Mouse (Mus musculus) forebrain, embryonic 11.5 days (tissue): ENCODE data around the gene Cstad. TPM values are rescaled to one million over a fixed set of nuclear protein-coding genes. Genes with fewer than 3 reads are reported as not detected.
A peak's percentile ranks its signal among the peaks of the same experiment; 100 is the strongest.

Source experiments
- ATAC-seq: fragments of 200-750 bp; cut with Nextera tagmentation; replicated peaks from 2 replicates; pipeline ENCODE4 v1.8.0; 2017; ENCODE audit warnings: moderate TSS enrichment; ENCODE audit not compliant: low FRiP score
- DNase-seq: peaks from one replicate; pipeline ENCODE4 v3.0.0-alpha.2; 2017; ENCODE audit warnings: low spot score
- H3K27ac ChIP-seq: fragments of 300-500 bp; sonication (generic); 2 replicates; pipeline ENCODE4 v1.5.1; 2014; ENCODE audit warnings: low read depth, low read length
- H3K27me3 ChIP-seq: fragments of 300-500 bp; sonication (generic); 2 replicates; pipeline ENCODE4 v1.6.1; 2014; ENCODE audit warnings: mild to moderate bottlenecking, low read length, mixed read lengths; ENCODE audit not compliant: control insufficient read depth, insufficient read depth
- H3K36me3 ChIP-seq: fragments of 300-500 bp; sonication (generic); 2 replicates; pipeline ENCODE4 v1.6.1; 2014; ENCODE audit warnings: mild to moderate bottlenecking, low read length, moderate library complexity, mixed read lengths; ENCODE audit not compliant: control insufficient read depth, insufficient read depth
- H3K4me1 ChIP-seq: fragments of 300-500 bp; sonication (generic); replicated peaks from 2 replicates; pipeline ENCODE4 v1.6.1; 2014; ENCODE audit warnings: low read length, mixed read lengths; ENCODE audit not compliant: control insufficient read depth, insufficient read depth
- H3K4me2 ChIP-seq: fragments of 300-500 bp; sonication (generic); 2 replicates; pipeline ENCODE4 v1.6.1; 2014; ENCODE audit warnings: low read depth, mild to moderate bottlenecking, low read length, moderate library complexity, mixed read lengths; ENCODE audit not compliant: severe bottlenecking
- H3K4me3 ChIP-seq: fragments of 300-500 bp; sonication (generic); 2 replicates; pipeline ENCODE4 v1.5.1; 2014; ENCODE audit warnings: low read depth, low read length
- H3K9ac ChIP-seq: fragments of 300-500 bp; sonication (generic); 2 replicates; pipeline ENCODE4 v1.6.1; 2014; ENCODE audit warnings: low read length
- H3K9me3 ChIP-seq: fragments of 300-500 bp; sonication (generic); 2 replicates; pipeline ENCODE4 v1.6.1; 2016; ENCODE audit warnings: low read length, mixed read lengths; ENCODE audit not compliant: control insufficient read depth
- WGBS: fragments of 180-500 bp; shearing (Covaris S2); extraction: QIAGEN DNeasy Blood & Tissue Kit; methylation state at CpG from one replicate; pipeline ENCODE4 v1.1.7; 2014; 5-methylcytosine and 5-hydroxymethylcytosine counted together
- polyA plus RNA-seq: library from polyadenylated mRNA; unstranded; fragments of >200 nt; fragmentation: Nextera tagmentation; extraction: Ambion mirVana; gene quantifications from 2 replicates; pipeline ENCODE4 v1.2.1, GENCODE M21; 2014

The Cstad gene
- polyA plus RNA-seq, 1 experiment from 2014 or later = 0.71 TPM

DNA sequence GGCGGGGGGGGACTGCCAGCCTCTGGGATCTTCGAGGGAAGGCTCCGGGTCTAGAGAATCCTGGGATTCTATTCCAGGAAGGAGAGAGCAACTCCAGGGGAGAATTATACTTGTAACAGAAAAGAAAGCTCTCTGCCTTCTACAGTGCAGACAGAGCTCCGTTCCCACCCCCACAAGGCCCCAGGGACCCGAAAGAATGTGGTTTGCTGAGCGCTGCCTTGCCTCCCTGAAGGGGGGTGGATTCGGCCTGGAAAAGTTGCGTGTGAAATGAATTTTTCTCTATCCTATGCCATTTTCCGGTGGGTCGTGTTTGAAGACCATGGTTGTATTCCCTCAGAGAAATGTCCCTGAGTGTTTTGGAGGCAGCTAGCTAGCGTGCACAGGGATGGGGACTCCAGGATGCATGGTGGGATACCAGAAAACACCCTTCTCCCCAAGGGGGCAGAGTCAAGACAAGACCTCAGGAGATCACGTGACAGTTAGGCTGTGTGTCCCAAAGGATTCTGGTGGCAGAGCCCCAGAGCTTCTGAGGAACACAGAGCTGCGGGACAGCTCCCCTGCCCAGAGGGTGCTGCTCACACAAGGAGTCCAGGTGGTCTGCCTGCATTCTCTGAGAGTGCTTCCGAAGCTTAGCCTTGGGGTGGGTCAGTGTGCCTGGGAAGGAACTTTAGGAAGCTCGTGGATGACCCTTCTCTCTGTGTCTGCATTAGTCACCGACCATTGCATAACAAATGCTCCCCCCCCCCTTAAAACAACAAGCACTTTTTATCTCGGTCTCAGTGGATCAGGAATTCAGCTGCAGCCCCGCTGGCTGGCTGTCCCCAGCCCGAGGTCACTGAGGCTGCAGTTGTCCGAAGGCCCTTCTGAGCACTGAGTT is 6.4 kb downstream of the Cstad start:
- WGBS = 18% methylated on average over 19 of the region's 20 CpGs
- H3K9me3 ChIP-seq = no peaks in the 10 kb centered on the region
- no peaks in the 10 kb centered on the region for H3K36me3 ChIP-seq
- H3K9ac ChIP-seq = peak overlapping the region; percentile 17; the same call in 1 of the 2 replicates
- H3K4me2 ChIP-seq = no peak overlapping the region
- H3K4me1 ChIP-seq = peaks cover 30% of the 10 kb centered on the region
- ATAC-seq (no peak), DNase-seq (no peak)
- H3K27ac ChIP-seq = 0 out of 2 replicates have a peak overlapping the region, but pooled peaks have one; percentile 6
- H3K27me3 ChIP-seq = no peaks in the 10 kb centered on the region
- H3K4me3 ChIP-seq = no peak overlapping the region

DNA sequence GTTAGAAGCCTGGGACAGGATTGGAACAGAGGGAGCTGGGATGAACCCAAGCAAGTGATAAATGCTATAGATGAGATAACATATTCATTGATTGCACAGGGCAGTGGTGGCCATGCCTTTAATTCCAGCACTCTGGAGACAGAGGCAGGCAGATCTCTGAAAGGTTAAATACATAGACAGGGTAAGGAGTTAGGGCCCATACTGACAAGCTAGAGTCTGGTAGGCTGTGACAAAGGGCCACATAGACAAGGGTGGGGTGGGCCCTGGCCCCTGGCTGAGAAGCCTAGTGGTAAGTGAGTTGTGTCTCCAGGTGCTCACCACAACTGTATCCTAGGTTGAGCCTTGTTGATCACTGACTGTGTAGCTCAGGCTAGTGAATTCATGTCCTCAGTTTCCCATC is 7.6 kb downstream of the Cstad start:
- DNase-seq (no peak), ATAC-seq (no peak)
- no peak overlapping the region for H3K27ac ChIP-seq
- no peaks in the 10 kb centered on the region for H3K27me3 ChIP-seq
- H3K9me3 ChIP-seq = no peaks in the 10 kb centered on the region
- H3K4me1 ChIP-seq = peaks cover 36% of the 10 kb centered on the region
- no peak overlapping the region for H3K4me3 ChIP-seq
- H3K36me3 ChIP-seq = no peaks in the 10 kb centered on the region
- no peak overlapping the region for H3K4me2 ChIP-seq
- H3K9ac ChIP-seq = no peak overlapping the region

DNA sequence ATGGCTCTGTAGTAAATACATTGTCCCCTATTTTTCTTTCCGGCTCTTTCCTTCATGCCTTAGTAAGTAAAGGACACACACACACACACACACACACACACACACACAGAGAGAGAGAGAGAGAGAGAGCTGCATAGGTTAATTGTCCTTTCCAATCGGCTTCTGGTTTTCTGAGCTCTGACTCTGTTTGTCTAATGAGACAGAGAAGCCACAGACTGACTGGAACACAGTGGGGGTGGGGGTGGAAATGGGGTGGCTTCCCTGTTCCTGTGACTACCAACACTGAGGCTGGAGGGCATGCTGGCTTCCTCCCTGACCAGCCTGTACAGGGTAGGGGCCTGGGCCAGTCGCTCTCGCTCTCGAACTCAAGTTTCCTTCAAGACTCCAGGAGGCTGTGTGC is 8.9 kb downstream of the Cstad start:
- H3K27me3 ChIP-seq = no peaks in the 10 kb centered on the region
- DNase-seq (no peak), ATAC-seq (no peak)
- H3K27ac ChIP-seq = no peak overlapping the region
- no peaks in the 10 kb centered on the region for H3K9me3 ChIP-seq
- no peak overlapping the region for H3K4me2 ChIP-seq
- no peak overlapping the region for H3K9ac ChIP-seq
- H3K4me1 ChIP-seq = peaks cover 38% of the 10 kb centered on the region
- H3K36me3 ChIP-seq = no peaks in the 10 kb centered on the region
- 61% methylated on average over 5 of the region's 5 CpGs for whole genome bisulfite sequencing
- no peak overlapping the region for H3K4me3 ChIP-seq

DNA sequence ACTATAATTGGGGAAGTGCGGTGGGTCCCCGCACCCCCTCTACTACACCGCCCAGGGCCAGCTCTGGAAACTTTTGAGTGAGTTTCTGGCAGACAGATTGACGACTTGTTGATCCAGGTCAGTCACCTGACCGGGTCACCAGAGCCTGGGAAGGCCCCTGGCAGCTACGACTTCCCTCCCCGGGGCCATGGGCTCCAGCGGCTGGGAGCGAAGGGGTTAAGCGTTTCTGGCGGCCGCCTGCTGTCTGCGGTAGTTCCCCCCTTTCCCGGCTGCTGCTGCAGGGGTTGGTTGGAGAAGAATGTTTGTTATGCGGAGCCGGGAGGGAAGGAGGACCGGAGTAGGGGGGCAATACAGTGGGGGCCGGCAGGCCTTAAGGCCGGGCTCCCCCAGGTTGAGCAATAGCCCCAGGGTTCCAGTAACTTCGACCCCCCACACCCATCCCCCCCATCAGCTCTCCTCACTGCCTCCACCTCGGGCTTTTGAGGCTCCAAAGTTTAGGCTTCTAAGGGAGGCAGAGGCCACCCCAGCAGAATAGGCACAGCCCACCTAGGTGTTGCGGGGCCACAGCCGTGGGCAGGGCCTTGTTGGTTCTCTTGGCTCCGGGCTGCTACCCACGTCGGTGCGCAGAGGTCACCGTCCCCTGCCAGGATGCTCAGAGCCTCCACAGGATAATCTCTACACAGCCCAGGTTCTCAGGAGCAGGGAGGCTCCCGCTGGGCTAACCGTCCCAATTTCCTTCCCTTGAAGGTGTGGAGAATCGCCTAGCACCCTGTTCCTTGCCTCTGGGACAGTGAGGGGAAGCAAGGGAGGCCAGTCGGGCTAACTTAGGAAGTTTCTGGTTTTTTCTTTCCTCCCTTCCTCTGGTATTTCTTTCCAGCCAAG is 10.3 kb downstream of the Cstad start:
- peak; percentile 32; the same call in 1 of the 2 replicates for ATAC-seq
- Histone ChIP-seq H3K4me2 (peak overlapping the region; percentile 40), H3K27me3 (no peaks in the 10 kb centered on the region), H3K4me3 (no peak overlapping the region), H3K27ac (peak overlapping the region; percentile 59), H3K36me3 (no peaks in the 10 kb centered on the region), H3K9me3 (no peaks in the 10 kb centered on the region), H3K9ac (peak overlapping the region; percentile 45), H3K4me1 (peaks cover 38% of the 10 kb centered on the region)
- peak; percentile 79 for DNase-seq
- WGBS = under 1% methylated on average over 32 of the region's 32 CpGs

GRCm38 (mm10) chr2:30605762-30606051 is 10.9 kb downstream of the Cstad start:
- DNase-seq = no peak

GRCm38 (mm10) chr2:30606621-30607052 is 11.8 kb downstream of the Cstad start:
- Histone ChIP-seq H3K27ac (no peak overlapping the region), H3K9ac (peak overlapping the region; percentile 31; the same call in 1 of the 2 replicates), H3K4me1 (peaks cover 29% of the 10 kb centered on the region), H3K4me2 (0 out of 2 replicates have a peak overlapping the region, but pooled peaks have one; percentile 11), H3K36me3 (no peaks in the 10 kb centered on the region), H3K27me3 (no peaks in the 10 kb centered on the region), H3K4me3 (no peak overlapping the region), H3K9me3 (no peaks in the 10 kb centered on the region)
- ATAC-seq (no peak), DNase-seq (no peak)
- 16% methylated on average over 23 of the region's 23 CpGs for WGBS

More at GRCm38 (mm10) chr2:30605762-30606051, 10.9 kb downstream of the Cstad start:
- ATAC-seq = no peak
- no peak overlapping the region; the same call in 1 of the 2 replicates for H3K4me2 ChIP-seq
- WGBS = 18% methylated on average over 4 of the region's 6 CpGs
- no peak overlapping the region for H3K4me3 ChIP-seq
- no peaks in the 10 kb centered on the region for H3K9me3 ChIP-seq
- no peaks in the 10 kb centered on the region for H3K36me3 ChIP-seq
- H3K27me3 ChIP-seq = no peaks in the 10 kb centered on the region
- peaks cover 37% of the 10 kb centered on the region for H3K4me1 ChIP-seq
- peak overlapping the region; percentile 59; the same call in 1 of the 2 replicates for H3K27ac ChIP-seq
- peak overlapping the region; percentile 45 for H3K9ac ChIP-seq

DNA sequence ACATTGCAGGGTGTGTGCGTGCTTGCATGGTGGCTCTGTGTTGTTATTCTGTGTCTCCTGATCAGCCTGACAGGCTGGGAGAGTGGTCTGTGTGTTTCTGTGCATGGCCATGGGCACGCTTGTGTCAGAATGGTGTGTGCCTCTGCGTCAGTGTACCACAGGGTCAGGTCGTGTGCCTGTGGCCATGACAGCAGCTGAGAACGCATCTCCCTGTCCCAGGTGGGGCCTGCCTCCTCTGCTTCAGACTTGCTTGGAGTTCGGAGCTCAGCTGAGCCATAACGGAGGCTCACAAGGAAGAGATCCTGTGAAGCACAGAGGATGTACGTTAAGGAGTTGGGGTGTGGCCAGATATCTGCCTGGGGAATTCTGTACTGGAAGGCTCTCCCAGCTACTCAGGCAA is 13.1 kb downstream of the Cstad start:
- Histone ChIP-seq H3K9me3 (no peaks in the 10 kb centered on the region), H3K27ac (0 out of 2 replicates have a peak overlapping the region, but pooled peaks have one; percentile 6), H3K36me3 (no peaks in the 10 kb centered on the region), H3K27me3 (no peaks in the 10 kb centered on the region), H3K4me1 (peaks cover 29% of the 10 kb centered on the region), H3K4me3 (no peak overlapping the region), H3K4me2 (no peak overlapping the region), H3K9ac (no peak overlapping the region)
- WGBS = 78% methylated on average over 8 of the region's 8 CpGs
- no peak for ATAC-seq
- DNase-seq = no peak

DNA sequence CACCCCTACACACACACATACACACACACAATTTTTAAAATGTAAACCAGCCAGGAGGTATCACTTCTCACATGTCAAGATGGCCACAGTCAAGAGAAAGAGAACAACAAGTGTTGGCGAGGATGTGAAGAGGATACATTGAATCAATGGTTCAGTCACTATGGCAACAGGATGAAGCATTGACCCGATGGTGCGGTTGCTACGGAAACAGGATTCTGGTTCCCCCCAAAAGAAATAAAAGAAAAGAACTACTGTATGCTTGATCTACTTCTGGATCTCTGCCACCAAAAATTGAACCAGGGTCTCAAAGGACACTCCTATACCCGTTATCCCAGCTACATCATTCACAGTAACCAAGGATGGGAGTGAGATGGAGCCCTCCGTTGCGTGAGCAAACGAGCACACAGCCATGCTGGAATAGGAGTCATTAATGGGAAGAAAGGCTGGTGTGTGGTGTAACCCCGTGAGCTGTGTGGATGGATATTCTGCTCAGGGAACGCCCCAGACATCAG is 13.9 kb downstream of the Cstad start:
- 74% methylated on average over 10 of the region's 10 CpGs for WGBS
- H3K4me1 ChIP-seq = peaks cover 34% of the 10 kb centered on the region
- no peak overlapping the region for H3K4me3 ChIP-seq
- DNase-seq (no peak), ATAC-seq (no peak)
- no peaks in the 10 kb centered on the region for H3K27me3 ChIP-seq
- H3K36me3 ChIP-seq = no peaks in the 10 kb centered on the region
- no peak overlapping the region for H3K4me2 ChIP-seq
- no peak overlapping the region for H3K9ac ChIP-seq
- no peak overlapping the region for H3K27ac ChIP-seq
- H3K9me3 ChIP-seq = no peaks in the 10 kb centered on the region
